Mouse (Mus musculus) olfactory bulb, adult 2 months (tissue): ENCODE measurements around the gene Ppp1r12b. TPM values are rescaled to one million over a fixed set of nuclear protein-coding genes. Genes with fewer than 3 reads are reported as not detected.

Experiments
- H3K27ac ChIP-seq: fragments of 200-500 bp; 2 replicates; pipeline ENCODE4 v1.5.1; 2012; ENCODE audit warnings: low read depth, low read length; ENCODE audit not compliant: insufficient read depth
- H3K4me1 ChIP-seq: fragments of 200-500 bp; 2 replicates; pipeline ENCODE4 v1.6.1; 2012; ENCODE audit warnings: low read length; ENCODE audit not compliant: control insufficient read depth, insufficient read depth
- H3K4me3 ChIP-seq: fragments of 200-500 bp; 2 replicates; pipeline ENCODE4 v1.5.1; 2012; ENCODE audit warnings: mild to moderate bottlenecking, low read depth, low read length, moderate library complexity; ENCODE audit not compliant: insufficient read depth
- CTCF ChIP-seq: fragments of 200-500 bp; IDR thresholded peaks from 2 replicates; pipeline ENCODE4 v1.5.1; 2012; ENCODE audit warnings: low read depth, mild to moderate bottlenecking, low read length, moderate library complexity; ENCODE audit not compliant: insufficient read depth
- POLR2A ChIP-seq: fragments of 200-500 bp; IDR thresholded peaks from 2 replicates; pipeline ENCODE4 v1.6.1; 2012; ENCODE audit warnings: mild to moderate bottlenecking, low read depth, low read length, moderate library complexity; ENCODE audit not compliant: insufficient read depth
- WGBS: fragments of 180-500 bp; shearing (Covaris S2); methylation state at CpG from one replicate; pipeline ENCODE4 v1.1.7; 2018; 5-methylcytosine and 5-hydroxymethylcytosine counted together
- polyA plus RNA-seq: library from polyadenylated mRNA; stranded (reverse); fragments of >200 nt; gene quantifications from 2 replicates; pipeline ENCODE4 v1.2.4, GENCODE M21; 2012; ENCODE audit warnings: low replicate concordance; ENCODE audit not compliant: missing spikeins, insufficient read depth, insufficient read length

The Ppp1r12b gene
- polyA plus RNA-seq, 1 experiment = 34.2 TPM

GRCm38 (mm10) chr1:134889629-134890028, 66.1 kb downstream of the Ppp1r12b start:
- H3K4me3 ChIP-seq = no peak overlapping the region
- TF ChIP-seq CTCF (no peak), POLR2A (no peak)
- 46% methylated on average over 6 of the region's 6 CpGs for WGBS

GRCm38 (mm10) chr1:134875800-134876199, 79.9 kb downstream of the Ppp1r12b start:
- Histone ChIP-seq H3K4me1 (peaks cover 4% of the 10 kb centered on the region; the same call in 1 of the 2 replicates), H3K4me3 (no peak overlapping the region), H3K27ac (no peak overlapping the region)
- WGBS = 54% methylated on average over 4 of the region's 4 CpGs
- no peak for TF ChIP-seq POLR2A
- no peak for TF ChIP-seq CTCF

More at GRCm38 (mm10) chr1:134889629-134890028, 66.1 kb downstream of the Ppp1r12b start:
- Histone ChIP-seq H3K4me1 (peaks cover 11% of the 10 kb centered on the region), H3K27ac (peak overlapping the region; percentile 96; the same call in 1 of the 2 replicates)

GRCm38 (mm10) chr1:134872678-134873077, 83.1 kb downstream of the Ppp1r12b start:
- TF ChIP-seq CTCF (no peak), POLR2A (no peak)
- WGBS = 55% methylated on average over 6 of the region's 6 CpGs
- H3K27ac ChIP-seq = no peak overlapping the region
- H3K4me1 ChIP-seq = peaks cover 8% of the 10 kb centered on the region; the same call in 1 of the 2 replicates
- H3K4me3 ChIP-seq = no peak overlapping the region

- H3K27ac ChIP-seq = peak overlapping the region; percentile 98
- 20% methylated on average over 2 of the region's 2 CpGs for WGBS
Measured at GRCm38 (mm10) chr1:134866426-134866825, 89.3 kb downstream of the Ppp1r12b start.

GRCm38 (mm10) chr1:134865552-134865951, 90.2 kb downstream of the Ppp1r12b start:
- WGBS = 23% methylated on average over 6 of the region's 6 CpGs
- Histone ChIP-seq H3K4me3 (peak overlapping the region; percentile 70), H3K4me1 (peaks cover 11% of the 10 kb centered on the region), H3K27ac (peak overlapping the region; percentile 98)
- TF ChIP-seq POLR2A = no peak
- no peak for TF ChIP-seq CTCF

More at GRCm38 (mm10) chr1:134866426-134866825, 89.3 kb downstream of the Ppp1r12b start:
- Histone ChIP-seq H3K4me1 (peaks cover 11% of the 10 kb centered on the region), H3K4me3 (peak overlapping the region; percentile 70)
- TF ChIP-seq CTCF = no peak
- TF ChIP-seq POLR2A = no peak

GRCm38 (mm10) chr1:134860538-134860937, 95.2 kb downstream of the Ppp1r12b start:
- H3K4me3 ChIP-seq = no peak overlapping the region; the same call in 1 of the 2 replicates
- TF ChIP-seq POLR2A = no peak
- no peak for TF ChIP-seq CTCF
- WGBS = 14% methylated on average over 2 of the region's 2 CpGs
- H3K27ac ChIP-seq = 0 out of 2 replicates have a peak overlapping the region, but pooled peaks have one; percentile 45
- peaks cover 7% of the 10 kb centered on the region; the same call in 1 of the 2 replicates for H3K4me1 ChIP-seq

- WGBS = 35% methylated on average over 3 of the region's 3 CpGs
- Histone ChIP-seq H3K27ac (peak overlapping the region; percentile 36; the same call in 1 of the 2 replicates), H3K4me3 (no peak overlapping the region), H3K4me1 (peaks cover 9% of the 10 kb centered on the region; the same call in 1 of the 2 replicates)
- TF ChIP-seq CTCF = no peak
- no peak for TF ChIP-seq POLR2A
Measured at GRCm38 (mm10) chr1:134858344-134859053, 97.2 kb downstream of the Ppp1r12b start.

GRCm38 (mm10) chr1:134854325-134854982, 101.3 kb downstream of the Ppp1r12b start:
- WGBS = 43% methylated on average over 1 of the region's 1 CpGs
- Histone ChIP-seq H3K4me3 (no peak overlapping the region), H3K4me1 (peaks cover 25% of the 10 kb centered on the region), H3K27ac (no peak overlapping the region)
- TF ChIP-seq CTCF = no peak
- no peak for TF ChIP-seq POLR2A

- Histone ChIP-seq H3K27ac (no peak overlapping the region), H3K4me3 (no peak overlapping the region), H3K4me1 (peaks cover 29% of the 10 kb centered on the region)
- WGBS = 72% methylated on average over 3 of the region's 3 CpGs
- no peak for TF ChIP-seq CTCF
- TF ChIP-seq POLR2A = no peak
Measured at GRCm38 (mm10) chr1:134852797-134853196, 102.9 kb downstream of the Ppp1r12b start.
